Mouse (Mus musculus): ENCODE results near the gene Fam78a. TPM values are rescaled to one million over a fixed set of nuclear protein-coding genes. Genes with fewer than 3 reads are reported as not detected.

Fam78a gene
- polyA plus RNA-seq, 1 experiment from 2014 or later, result 2.9 TPM

- H3K9me3 ChIP-seq, result no peaks in the 10 kb centered on the region
- no peak overlapping the region for H3K9ac ChIP-seq
- 89% methylated on average over 15 of the region's 15 CpGs for WGBS
- H3K36me3 ChIP-seq, result no peaks in the 10 kb centered on the region
- ATAC-seq (ENCODE audit: low FRiP score, low read depth), result no peak
- H3K4me3 ChIP-seq, result no peak overlapping the region
- peaks cover 2% of the 10 kb centered on the region; the same call in 1 of the 2 replicates for H3K27me3 ChIP-seq (replicated peaks)
- no peak overlapping the region for H3K27ac ChIP-seq
- H3K4me2 ChIP-seq (replicated peaks), result no peak overlapping the region
- H3K4me1 ChIP-seq, result no peaks in the 10 kb centered on the region; the same call in 1 of the 2 replicates
Measured at GRCm38 (mm10) chr2:32062626-32063410, 21.8 kb downstream of the Fam78a start.

DNA sequence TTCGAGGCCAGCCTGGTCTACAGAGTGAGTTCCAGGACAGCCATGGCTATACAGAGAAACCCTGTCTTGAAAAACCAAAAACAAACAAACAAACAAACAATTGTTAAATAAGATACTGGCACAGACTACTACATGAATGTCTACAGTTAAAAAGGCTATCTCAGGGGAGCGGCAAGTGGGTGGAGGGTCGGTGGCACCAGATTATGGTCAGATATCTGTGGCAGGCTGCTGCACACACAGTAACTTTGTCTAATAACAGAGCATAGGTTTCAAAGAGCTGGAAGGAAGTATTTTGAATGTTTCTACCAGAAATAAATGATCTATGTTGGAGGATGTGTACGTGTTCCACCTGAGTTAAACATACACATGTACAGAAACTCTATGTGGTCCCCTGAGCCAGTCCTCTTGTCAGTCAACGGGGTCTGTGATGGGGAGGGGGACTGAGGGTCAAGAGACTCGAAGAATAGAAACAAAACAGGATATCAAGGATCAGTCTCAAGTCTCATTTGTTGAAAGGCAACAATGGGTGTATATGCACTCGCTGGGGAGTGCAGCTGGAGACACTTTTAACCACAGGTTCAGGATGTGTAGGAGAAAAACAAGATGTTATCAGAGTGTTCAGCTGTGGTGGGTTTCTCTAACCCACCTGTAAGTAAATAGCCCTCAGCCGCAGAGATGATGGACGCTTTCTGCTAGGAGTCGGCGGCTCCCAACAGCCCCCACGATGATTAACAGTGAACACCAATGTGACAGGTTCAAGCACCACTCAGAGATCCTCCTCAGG is 22.7 kb downstream of the Fam78a start:
- H3K27ac ChIP-seq, result no peak overlapping the region
- no peak overlapping the region for H3K4me3 ChIP-seq
- no peak overlapping the region for H3K4me2 ChIP-seq (replicated peaks)
- no peak for ATAC-seq (ENCODE audit: low FRiP score, low read depth)
- 83% methylated on average over 12 of the region's 12 CpGs for WGBS
- H3K9ac ChIP-seq, result no peak overlapping the region
- no peaks in the 10 kb centered on the region for H3K9me3 ChIP-seq
- H3K36me3 ChIP-seq, result no peaks in the 10 kb centered on the region
- H3K4me1 ChIP-seq, result no peaks in the 10 kb centered on the region; the same call in 1 of the 2 replicates
- H3K27me3 ChIP-seq (replicated peaks), result no peaks in the 10 kb centered on the region; the same call in 1 of the 2 replicates

DNA sequence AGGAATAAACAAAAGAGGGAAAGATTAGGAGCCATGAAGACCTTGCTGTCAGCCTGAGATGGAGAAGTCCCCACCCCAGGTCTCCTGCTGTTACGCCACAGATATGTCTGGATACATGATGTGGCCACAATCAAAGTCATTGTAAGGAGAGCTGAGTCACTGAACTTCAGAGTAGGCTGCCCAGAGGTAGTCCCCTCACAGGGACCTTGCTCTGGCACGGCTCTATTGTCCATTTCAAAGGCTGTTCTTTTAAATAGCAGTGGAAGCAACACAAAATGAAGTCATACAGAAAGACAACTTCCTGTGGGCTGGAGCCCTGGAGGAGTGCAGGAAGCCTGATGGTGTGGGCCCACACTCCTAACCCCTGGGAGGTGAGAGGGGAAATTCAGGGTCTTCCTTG is 23.5 kb downstream of the Fam78a start:
- no peak overlapping the region for H3K4me2 ChIP-seq (replicated peaks)
- no peaks in the 10 kb centered on the region for H3K36me3 ChIP-seq
- 63% methylated on average over 2 of the region's 2 CpGs for WGBS
- no peak for ATAC-seq (ENCODE audit: low FRiP score, low read depth)
- no peak overlapping the region for H3K4me3 ChIP-seq
- no peaks in the 10 kb centered on the region for H3K9me3 ChIP-seq
- no peak overlapping the region for H3K27ac ChIP-seq
- no peak overlapping the region for H3K9ac ChIP-seq
- no peaks in the 10 kb centered on the region; the same call in 1 of the 2 replicates for H3K4me1 ChIP-seq
- H3K27me3 ChIP-seq (replicated peaks), result no peaks in the 10 kb centered on the region; the same call in 1 of the 2 replicates

DNA sequence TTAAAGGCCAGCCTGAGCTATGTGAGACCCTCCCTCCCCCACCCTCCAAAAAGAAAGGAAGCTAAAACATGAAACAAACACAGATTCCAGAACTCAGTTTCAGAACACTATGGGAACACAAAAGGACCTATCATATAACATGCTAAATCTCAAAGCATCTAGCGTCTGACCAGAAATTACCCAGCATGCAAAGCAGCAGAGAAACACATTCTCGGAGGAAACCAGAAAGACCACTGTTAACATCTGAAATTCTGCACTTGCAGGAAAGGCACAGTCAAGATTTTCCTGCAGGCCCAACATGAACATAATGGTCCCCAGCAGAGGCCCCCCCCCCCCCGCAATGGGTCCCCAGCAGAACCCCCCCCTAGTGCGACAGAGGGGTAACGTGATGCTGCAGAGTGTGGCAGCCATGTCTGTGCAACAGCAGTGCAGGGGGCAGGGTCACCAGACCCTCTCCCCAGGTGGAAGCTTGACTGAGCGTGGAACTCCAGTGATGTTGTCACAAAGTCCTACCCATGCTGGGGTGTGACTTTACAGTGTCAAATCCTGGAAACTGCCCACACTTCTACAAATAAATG is 24.3 kb downstream of the Fam78a start:
- Histone ChIP-seq H3K36me3 (no peaks in the 10 kb centered on the region), H3K4me1 (peaks cover 2% of the 10 kb centered on the region; the same call in 1 of the 2 replicates), H3K4me3 (no peak overlapping the region), H3K9ac (no peak overlapping the region), H3K4me2 (replicated peaks) (no peak overlapping the region), H3K9me3 (no peaks in the 10 kb centered on the region), H3K27ac (no peak overlapping the region), H3K27me3 (replicated peaks) (no peaks in the 10 kb centered on the region; the same call in 1 of the 2 replicates)
- ATAC-seq (ENCODE audit: low FRiP score, low read depth), result no peak
- 72% methylated on average over 6 of the region's 6 CpGs for WGBS

- no peak overlapping the region for H3K27ac ChIP-seq
- no peaks in the 10 kb centered on the region for H3K36me3 ChIP-seq
- H3K9me3 ChIP-seq, result no peaks in the 10 kb centered on the region
- H3K9ac ChIP-seq, result no peak overlapping the region
- ATAC-seq (ENCODE audit: low FRiP score, low read depth), result no peak
- 81% methylated on average over 6 of the region's 6 CpGs for WGBS
- H3K4me2 ChIP-seq (replicated peaks), result no peak overlapping the region
- 0 out of 2 replicates have a peak, but pooled peaks cover 5% of the 10 kb centered on the region for H3K4me1 ChIP-seq
- no peak overlapping the region for H3K4me3 ChIP-seq
- no peaks in the 10 kb centered on the region; the same call in 1 of the 2 replicates for H3K27me3 ChIP-seq (replicated peaks)
Measured at GRCm38 (mm10) chr2:32059613-32060012, 25.0 kb downstream of the Fam78a start.

GRCm38 (mm10) chr2:32058716-32059115 is 25.9 kb downstream of the Fam78a start:
- H3K4me1 ChIP-seq, result 0 out of 2 replicates have a peak, but pooled peaks cover 5% of the 10 kb centered on the region
- H3K27ac ChIP-seq, result no peak overlapping the region
- no peak overlapping the region for H3K4me2 ChIP-seq (replicated peaks)
- H3K27me3 ChIP-seq (replicated peaks), result no peaks in the 10 kb centered on the region; the same call in 1 of the 2 replicates
- ATAC-seq (ENCODE audit: low FRiP score, low read depth), result no peak
- H3K36me3 ChIP-seq, result peaks cover 2% of the 10 kb centered on the region; the same call in 1 of the 2 replicates
- no peaks in the 10 kb centered on the region for H3K9me3 ChIP-seq
- H3K4me3 ChIP-seq, result no peak overlapping the region
- 37% methylated on average over 5 of the region's 5 CpGs for WGBS
- H3K9ac ChIP-seq, result no peak overlapping the region

DNA sequence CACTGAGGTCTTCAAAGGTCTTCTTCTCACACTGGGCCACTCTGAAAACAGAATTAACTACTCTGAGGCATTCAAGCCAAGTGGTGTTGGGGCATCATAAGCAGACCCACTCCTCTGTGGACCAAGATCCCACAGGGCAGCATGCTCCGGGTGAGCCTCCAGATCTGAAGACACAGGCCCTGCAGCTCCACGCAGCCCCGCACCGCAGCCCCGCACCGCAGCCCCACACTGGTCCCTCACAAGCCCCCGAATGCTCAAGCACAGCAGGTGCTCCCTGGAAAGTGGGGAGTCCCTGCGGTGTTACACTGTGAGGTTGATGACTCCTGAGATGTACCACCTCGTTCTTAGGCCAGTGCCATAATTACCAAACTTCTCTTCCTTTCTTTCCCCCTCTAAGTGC is 26.4 kb downstream of the Fam78a start:
- Histone ChIP-seq H3K4me1 (0 out of 2 replicates have a peak, but pooled peaks cover 5% of the 10 kb centered on the region), H3K4me3 (no peak overlapping the region), H3K4me2 (replicated peaks) (no peak overlapping the region), H3K27ac (no peak overlapping the region), H3K27me3 (replicated peaks) (no peaks in the 10 kb centered on the region; the same call in 1 of the 2 replicates), H3K36me3 (peaks cover 6% of the 10 kb centered on the region; the same call in 1 of the 2 replicates), H3K9me3 (no peaks in the 10 kb centered on the region), H3K9ac (no peak overlapping the region)
- WGBS, result 67% methylated on average over 9 of the region's 9 CpGs
- no peak for ATAC-seq (ENCODE audit: low FRiP score, low read depth)

DNA sequence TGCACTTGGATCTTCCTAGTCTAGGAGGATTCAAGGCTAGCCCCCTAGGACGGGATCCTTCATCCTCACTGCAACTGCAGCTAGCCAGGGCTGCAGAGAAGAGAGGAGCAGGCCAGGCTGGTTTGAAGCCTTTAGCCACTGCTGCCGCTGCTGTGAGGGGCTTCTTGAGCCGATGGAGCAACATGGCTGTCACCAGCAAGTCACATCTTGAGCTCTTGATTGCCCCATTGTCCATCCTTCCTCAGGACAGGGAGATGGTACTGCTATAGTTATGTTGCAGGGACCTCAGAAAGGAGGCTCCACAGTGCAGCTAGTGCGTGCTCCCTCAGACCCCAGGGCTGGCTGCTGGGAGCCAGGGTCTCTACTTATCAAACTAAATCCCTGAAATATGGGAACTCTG is 26.9 kb downstream of the Fam78a start:
- no peaks in the 10 kb centered on the region for H3K9me3 ChIP-seq
- peaks cover 6% of the 10 kb centered on the region; the same call in 1 of the 2 replicates for H3K36me3 ChIP-seq
- H3K9ac ChIP-seq, result no peak overlapping the region
- no peaks in the 10 kb centered on the region; the same call in 1 of the 2 replicates for H3K27me3 ChIP-seq (replicated peaks)
- 76% methylated on average over 4 of the region's 4 CpGs for WGBS
- no peak overlapping the region for H3K27ac ChIP-seq
- H3K4me3 ChIP-seq, result no peak overlapping the region
- no peak for ATAC-seq (ENCODE audit: low FRiP score, low read depth)
- no peak overlapping the region for H3K4me2 ChIP-seq (replicated peaks)
- 0 out of 2 replicates have a peak, but pooled peaks cover 5% of the 10 kb centered on the region for H3K4me1 ChIP-seq

DNA sequence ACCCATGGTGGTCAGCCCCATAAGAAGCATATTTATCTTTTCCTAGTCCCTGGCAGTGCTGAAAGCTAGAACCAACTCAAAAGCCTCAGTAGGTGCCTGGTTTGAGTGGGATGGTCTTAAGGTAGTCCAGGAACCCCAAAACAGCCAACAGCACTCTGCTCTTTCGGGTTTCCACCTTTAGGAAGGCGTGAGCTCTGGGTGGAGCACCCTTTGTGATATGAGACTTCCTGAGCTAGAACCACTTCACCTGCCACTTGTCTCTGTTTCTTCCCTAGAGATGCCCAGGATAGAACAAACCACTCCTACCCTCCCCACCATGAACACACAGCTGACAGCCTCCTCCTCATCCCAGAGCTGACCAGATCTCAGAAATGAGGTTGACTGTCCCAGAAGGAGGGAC is 27.3 kb downstream of the Fam78a start:
- no peaks in the 10 kb centered on the region; the same call in 1 of the 2 replicates for H3K27me3 ChIP-seq (replicated peaks)
- no peak overlapping the region for H3K27ac ChIP-seq
- 0 out of 2 replicates have a peak, but pooled peaks cover 5% of the 10 kb centered on the region for H3K4me1 ChIP-seq
- H3K9me3 ChIP-seq, result no peaks in the 10 kb centered on the region
- no peak overlapping the region for H3K4me2 ChIP-seq (replicated peaks)
- H3K36me3 ChIP-seq, result peaks cover 10% of the 10 kb centered on the region
- WGBS, result 88% methylated on average over 2 of the region's 2 CpGs
- no peak for ATAC-seq (ENCODE audit: low FRiP score, low read depth)
- no peak overlapping the region for H3K4me3 ChIP-seq
- H3K9ac ChIP-seq, result no peak overlapping the region

DNA sequence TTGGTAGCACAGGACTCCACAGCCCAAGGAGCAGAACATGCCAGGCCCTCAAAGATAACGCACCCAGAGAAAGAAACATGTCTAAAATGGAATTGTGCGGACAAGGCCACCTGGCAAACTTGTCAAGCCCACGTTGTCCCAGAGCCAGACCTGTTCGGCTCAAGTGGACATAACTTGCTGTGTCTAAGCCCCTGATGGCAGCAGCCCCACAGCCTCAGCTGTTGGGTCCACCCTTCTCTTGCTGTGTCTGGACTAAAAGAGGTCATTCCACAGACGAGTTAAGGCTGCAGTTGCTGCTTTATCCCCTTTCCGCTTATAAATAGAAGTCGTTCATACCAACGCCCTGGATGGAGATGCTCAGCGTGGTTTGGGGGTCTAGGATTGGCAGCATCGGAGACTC is 28.1 kb downstream of the Fam78a start:
- 91% methylated on average over 10 of the region's 10 CpGs for WGBS
- peaks cover 18% of the 10 kb centered on the region for H3K36me3 ChIP-seq
- no peaks in the 10 kb centered on the region; the same call in 1 of the 2 replicates for H3K27me3 ChIP-seq (replicated peaks)
- no peak overlapping the region for H3K4me3 ChIP-seq
- no peak for ATAC-seq (ENCODE audit: low FRiP score, low read depth)
- H3K27ac ChIP-seq, result no peak overlapping the region
- H3K4me1 ChIP-seq, result 0 out of 2 replicates have a peak, but pooled peaks cover 5% of the 10 kb centered on the region
- H3K4me2 ChIP-seq (replicated peaks), result no peak overlapping the region
- no peak overlapping the region for H3K9ac ChIP-seq
- H3K9me3 ChIP-seq, result no peaks in the 10 kb centered on the region

DNA sequence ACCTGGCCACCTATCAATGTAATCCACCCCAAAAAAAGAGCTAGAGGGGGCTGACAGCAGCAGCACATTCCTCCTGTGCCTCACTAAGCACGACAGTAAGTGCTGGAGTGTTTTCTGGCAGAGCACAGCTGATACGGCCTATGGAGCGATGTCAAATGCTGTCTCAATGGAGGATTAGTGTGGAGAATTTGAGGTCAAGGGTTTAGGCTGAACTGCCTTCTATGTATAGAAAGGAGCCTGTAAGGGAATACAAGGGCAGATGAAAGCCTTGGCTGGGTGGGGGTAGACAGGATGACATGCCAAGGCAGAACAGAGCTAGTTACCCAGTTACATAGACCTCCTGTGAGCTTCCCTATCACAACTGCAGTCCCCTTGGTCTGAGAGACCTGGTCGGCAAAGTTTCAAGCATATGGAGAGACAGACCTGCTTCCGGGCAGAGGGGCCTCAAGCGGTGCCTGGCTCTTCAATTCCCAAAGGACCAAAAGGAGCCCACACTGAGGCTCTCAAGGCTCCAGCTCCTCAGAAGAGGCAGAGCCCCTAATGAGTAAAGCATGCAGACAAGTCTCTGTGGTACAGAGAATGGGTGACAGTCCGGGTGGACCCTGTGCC is 29.2 kb downstream of the Fam78a start:
- WGBS, result 57% methylated on average over 7 of the region's 7 CpGs
- no peak for ATAC-seq (ENCODE audit: low FRiP score, low read depth)

More for the DNA sequence above, 29.2 kb downstream of the Fam78a start:
- Histone ChIP-seq H3K27ac (no peak overlapping the region), H3K4me1 (0 out of 2 replicates have a peak, but pooled peaks cover 5% of the 10 kb centered on the region), H3K4me2 (replicated peaks) (no peak overlapping the region), H3K4me3 (no peak overlapping the region), H3K9me3 (no peaks in the 10 kb centered on the region), H3K27me3 (replicated peaks) (no peaks in the 10 kb centered on the region; the same call in 1 of the 2 replicates), H3K36me3 (peaks cover 27% of the 10 kb centered on the region), H3K9ac (no peak overlapping the region)

Data from neural tube, embryonic 12.5 days (tissue).